Mouse (Mus musculus): ENCODE data around the gene Mrps24. TPM values are rescaled to one million over a fixed set of nuclear protein-coding genes. Genes with fewer than 3 reads are reported as not detected.
A peak's percentile ranks its signal among the peaks of the same experiment; 100 is the strongest.

Mrps24 gene
- 171 and 181 TPM in 2 replicates for polyA plus RNA-seq (2015; fragmentation: Nextera tagmentation; extraction: Ambion mirVana)

GRCm38 (mm10) chr11:5715630-5716105, at the start of gene Mrps24:
Mrps24 (minus strand) TSS chr11:5715680.
- peaks cover 53% of the 10 kb centered on the region for H3K36me3 ChIP-seq
- H3K9ac ChIP-seq, result no peak within 1 kb of the TSS
- no peak within 1 kb of the TSS for H3K4me3 ChIP-seq
- no peak within 1 kb of the TSS for H3K27ac ChIP-seq
- WGBS, result 80% methylated on average over 14 of the region's 14 CpGs
- no peak for ATAC-seq (replicated peaks; ENCODE audit: insufficient number of reproducible peaks, insufficient read depth, low FRiP score, low read depth)
- no peaks in the 10 kb centered on the region for H3K9me3 ChIP-seq (replicated peaks)
- H3K4me2 ChIP-seq, result no peak within 1 kb of the TSS
- H3K27me3 ChIP-seq, result no peaks in the 10 kb centered on the region
- H3K4me1 ChIP-seq (replicated peaks), result peaks cover 3% of the 10 kb centered on the region; the same call in 1 of the 2 replicates

GRCm38 (mm10) chr11:5762633-5762982, 47.1 kb upstream of the Mrps24 start:
- Histone ChIP-seq H3K9ac (peak overlapping the region; percentile 73; the same call in 1 of the 2 replicates), H3K4me1 (replicated peaks) (peaks cover 21% of the 10 kb centered on the region), H3K27me3 (no peaks in the 10 kb centered on the region), H3K36me3 (no peaks in the 10 kb centered on the region; the same call in 1 of the 2 replicates), H3K4me3 (peak overlapping the region; percentile 78), H3K27ac (peak overlapping the region; percentile 98), H3K4me2 (peak overlapping the region; percentile 65), H3K9me3 (replicated peaks) (no peaks in the 10 kb centered on the region)
- WGBS, result 15% methylated on average over 6 of the region's 6 CpGs
- ATAC-seq (replicated peaks; ENCODE audit: insufficient number of reproducible peaks, insufficient read depth, low FRiP score, low read depth), result no peak

GRCm38 (mm10) chr11:5761820-5762632, 46.5 kb upstream of the Mrps24 start, which contains the start of gene Urgcp:
Urgcp (minus strand) TSS chr11:5762376.
- peak within 1 kb of the TSS; percentile 78 for H3K4me3 ChIP-seq
- H3K27ac ChIP-seq, result peak within 1 kb of the TSS; percentile 98
- H3K4me1 ChIP-seq (replicated peaks), result peaks cover 21% of the 10 kb centered on the region
- ATAC-seq (replicated peaks; ENCODE audit: insufficient number of reproducible peaks, insufficient read depth, low FRiP score, low read depth), result peak; percentile 99
- H3K36me3 ChIP-seq, result no peaks in the 10 kb centered on the region; the same call in 1 of the 2 replicates
- no peaks in the 10 kb centered on the region for H3K9me3 ChIP-seq (replicated peaks)
- H3K4me2 ChIP-seq, result peak within 1 kb of the TSS; percentile 65
- H3K9ac ChIP-seq, result peak within 1 kb of the TSS; percentile 73
- H3K27me3 ChIP-seq, result no peaks in the 10 kb centered on the region
- WGBS, result under 1% methylated on average over 68 of the region's 68 CpGs

- Histone ChIP-seq H3K9ac (no peak overlapping the region), H3K4me3 (no peak overlapping the region), H3K27ac (no peak overlapping the region), H3K4me1 (replicated peaks) (no peaks in the 10 kb centered on the region), H3K4me2 (no peak overlapping the region), H3K9me3 (replicated peaks) (peaks cover 11% of the 10 kb centered on the region; the same call in 1 of the 2 replicates), H3K27me3 (no peaks in the 10 kb centered on the region), H3K36me3 (peaks cover 12% of the 10 kb centered on the region; the same call in 1 of the 2 replicates)
- WGBS, result 89% methylated on average over 2 of the region's 2 CpGs
- no peak for ATAC-seq (replicated peaks; ENCODE audit: insufficient number of reproducible peaks, insufficient read depth, low FRiP score, low read depth)
Observed at GRCm38 (mm10) chr11:5753755-5754154, 38.3 kb upstream of the Mrps24 start.

- Histone ChIP-seq H3K9me3 (replicated peaks) (no peaks in the 10 kb centered on the region), H3K4me3 (no peak overlapping the region), H3K27ac (no peak overlapping the region), H3K36me3 (no peaks in the 10 kb centered on the region), H3K9ac (no peak overlapping the region), H3K4me1 (replicated peaks) (peaks cover 6% of the 10 kb centered on the region), H3K4me2 (no peak overlapping the region), H3K27me3 (no peaks in the 10 kb centered on the region)
- ATAC-seq (replicated peaks; ENCODE audit: insufficient number of reproducible peaks, insufficient read depth, low FRiP score, low read depth), result no peak
- 77% methylated on average over 2 of the region's 2 CpGs for WGBS
Observed at GRCm38 (mm10) chr11:5744951-5745350, 29.5 kb upstream of the Mrps24 start.

- Histone ChIP-seq H3K27me3 (no peaks in the 10 kb centered on the region), H3K36me3 (no peaks in the 10 kb centered on the region), H3K4me1 (replicated peaks) (peaks cover 26% of the 10 kb centered on the region), H3K4me2 (no peak overlapping the region), H3K27ac (no peak overlapping the region), H3K9me3 (replicated peaks) (no peaks in the 10 kb centered on the region), H3K4me3 (no peak overlapping the region), H3K9ac (no peak overlapping the region)
- WGBS, result 75% methylated on average over 7 of the region's 7 CpGs
- ATAC-seq (replicated peaks; ENCODE audit: insufficient number of reproducible peaks, insufficient read depth, low FRiP score, low read depth), result no peak
Observed at GRCm38 (mm10) chr11:5742106-5742505, 26.6 kb upstream of the Mrps24 start.

- WGBS, result under 1% methylated on average over 47 of the region's 50 CpGs
- H3K27ac ChIP-seq, result peak overlapping the region; percentile 98
- H3K4me3 ChIP-seq, result peak overlapping the region; percentile 98
- no peaks in the 10 kb centered on the region for H3K36me3 ChIP-seq
- H3K27me3 ChIP-seq, result no peaks in the 10 kb centered on the region
- H3K9ac ChIP-seq, result peak overlapping the region; percentile 100
- no peaks in the 10 kb centered on the region for H3K9me3 ChIP-seq (replicated peaks)
- peak overlapping the region; percentile 67 for H3K4me2 ChIP-seq
- H3K4me1 ChIP-seq (replicated peaks), result peaks cover 29% of the 10 kb centered on the region
- peak; percentile 94 for ATAC-seq (replicated peaks; ENCODE audit: insufficient number of reproducible peaks, insufficient read depth, low FRiP score, low read depth)
Observed at GRCm38 (mm10) chr11:5740965-5741627, 25.6 kb upstream of the Mrps24 start.

- H3K4me2 ChIP-seq, result peak overlapping the region; percentile 67
- under 1% methylated on average over 26 of the region's 26 CpGs for WGBS
- peak overlapping the region; percentile 98 for H3K27ac ChIP-seq
- no peaks in the 10 kb centered on the region for H3K27me3 ChIP-seq
- no peaks in the 10 kb centered on the region for H3K36me3 ChIP-seq
- ATAC-seq (replicated peaks; ENCODE audit: insufficient number of reproducible peaks, insufficient read depth, low FRiP score, low read depth), result peak; percentile 75
- H3K4me1 ChIP-seq (replicated peaks), result peaks cover 29% of the 10 kb centered on the region
- peak overlapping the region; percentile 100 for H3K9ac ChIP-seq
- peak overlapping the region; percentile 98 for H3K4me3 ChIP-seq
- no peaks in the 10 kb centered on the region for H3K9me3 ChIP-seq (replicated peaks)
Observed at GRCm38 (mm10) chr11:5740599-5740964, 25.1 kb upstream of the Mrps24 start.

GRCm38 (mm10) chr11:5739846-5740245, 24.4 kb upstream of the Mrps24 start:
- Histone ChIP-seq H3K27me3 (no peaks in the 10 kb centered on the region), H3K9ac (peak overlapping the region; percentile 40), H3K9me3 (replicated peaks) (no peaks in the 10 kb centered on the region), H3K4me3 (peak overlapping the region; percentile 98), H3K36me3 (no peaks in the 10 kb centered on the region), H3K4me2 (peak overlapping the region; percentile 67), H3K4me1 (replicated peaks) (peaks cover 35% of the 10 kb centered on the region), H3K27ac (peak overlapping the region; percentile 98)
- ATAC-seq (replicated peaks; ENCODE audit: insufficient number of reproducible peaks, insufficient read depth, low FRiP score, low read depth), result no peak
- 54% methylated on average over 3 of the region's 3 CpGs for WGBS

GRCm38 (mm10) chr11:5738888-5739632, 23.6 kb upstream of the Mrps24 start:
- peaks cover 43% of the 10 kb centered on the region for H3K4me1 ChIP-seq (replicated peaks)
- H3K27me3 ChIP-seq, result no peaks in the 10 kb centered on the region
- H3K4me2 ChIP-seq, result peak overlapping the region; percentile 4; the same call in 1 of the 2 replicates
- H3K36me3 ChIP-seq, result no peaks in the 10 kb centered on the region
- no peak for ATAC-seq (replicated peaks; ENCODE audit: insufficient number of reproducible peaks, insufficient read depth, low FRiP score, low read depth)
- peak overlapping the region; percentile 63 for H3K27ac ChIP-seq
- no peak overlapping the region for H3K4me3 ChIP-seq
- H3K9me3 ChIP-seq (replicated peaks), result no peaks in the 10 kb centered on the region
- 59% methylated on average over 5 of the region's 5 CpGs for WGBS
- H3K9ac ChIP-seq, result no peak overlapping the region

GRCm38 (mm10) chr11:5737137-5737536, 21.7 kb upstream of the Mrps24 start:
- no peaks in the 10 kb centered on the region for H3K27me3 ChIP-seq
- H3K4me1 ChIP-seq (replicated peaks), result peaks cover 54% of the 10 kb centered on the region
- no peak overlapping the region for H3K27ac ChIP-seq
- no peaks in the 10 kb centered on the region for H3K9me3 ChIP-seq (replicated peaks)
- no peak overlapping the region for H3K4me3 ChIP-seq
- no peaks in the 10 kb centered on the region for H3K36me3 ChIP-seq
- H3K4me2 ChIP-seq, result no peak overlapping the region
- no peak overlapping the region for H3K9ac ChIP-seq
- WGBS, result 55% methylated on average over 5 of the region's 5 CpGs
- ATAC-seq (replicated peaks; ENCODE audit: insufficient number of reproducible peaks, insufficient read depth, low FRiP score, low read depth), result no peak
